Mouse (Mus musculus) limb, embryonic 14.5 days (tissue): ENCODE data around the gene Boc. TPM values are rescaled to one million over a fixed set of nuclear protein-coding genes. Genes with fewer than 3 reads are reported as not detected.

Experiments used
- ATAC-seq: fragments of 200-750 bp; cut with Nextera tagmentation; 2 replicates; pipeline ENCODE4 v1.8.0; 2017; ENCODE audit warnings: low read depth, moderate number of reproducible peaks, moderate TSS enrichment; ENCODE audit not compliant: low FRiP score
- DNase-seq: peaks from one replicate; pipeline ENCODE4 v3.0.0-alpha.2; 2015; ENCODE audit warnings: low spot score
- H3K27ac ChIP-seq: fragments of 300-500 bp; sonication (generic); replicated peaks from 2 replicates; pipeline ENCODE4 v1.5.1; 2014; ENCODE audit warnings: low read depth, mild to moderate bottlenecking, low read length, moderate library complexity, mixed read lengths
- H3K27me3 ChIP-seq: fragments of 300-500 bp; sonication (generic); 2 replicates; pipeline ENCODE4 v1.6.1; 2014; ENCODE audit warnings: low read length, mixed read lengths; ENCODE audit not compliant: control insufficient read depth, insufficient read depth
- H3K36me3 ChIP-seq: fragments of 300-500 bp; sonication (generic); 2 replicates; pipeline ENCODE4 v1.6.1; 2014; ENCODE audit warnings: mild to moderate bottlenecking, low read length, moderate library complexity, mixed read lengths; ENCODE audit not compliant: control insufficient read depth, insufficient read depth
- H3K4me1 ChIP-seq: fragments of 300-500 bp; sonication (generic); 2 replicates; pipeline ENCODE4 v1.6.1; 2014; ENCODE audit warnings: antibody characterized with exemption, low read length, mixed read lengths; ENCODE audit not compliant: control insufficient read depth, insufficient read depth
- H3K4me2 ChIP-seq: fragments of 300-500 bp; sonication (generic); replicated peaks from 2 replicates; pipeline ENCODE4 v1.6.1; 2014; ENCODE audit warnings: low read depth, mild to moderate bottlenecking, low read length, moderate library complexity; ENCODE audit not compliant: severe bottlenecking
- H3K4me3 ChIP-seq: fragments of 300-500 bp; sonication (generic); replicated peaks from 2 replicates; pipeline ENCODE4 v1.5.1; 2014; ENCODE audit warnings: low read length
- H3K9ac ChIP-seq: fragments of 300-500 bp; sonication (generic); 2 replicates; pipeline ENCODE4 v1.6.1; 2014; ENCODE audit warnings: mild to moderate bottlenecking, low read depth, low read length, moderate library complexity; ENCODE audit not compliant: severe bottlenecking
- H3K9me3 ChIP-seq: fragments of 300-500 bp; sonication (generic); 2 replicates; pipeline ENCODE4 v1.6.1; 2016; ENCODE audit warnings: low read length; ENCODE audit not compliant: control insufficient read depth
- POLR2A ChIP-seq: fragments of 200-500 bp; IDR thresholded peaks from 2 replicates; pipeline ENCODE4 v1.8.0; 2012; ENCODE audit warnings: inconsistent platforms, mild to moderate bottlenecking, moderate library complexity, borderline replicate concordance; ENCODE audit not compliant: insufficient read depth, insufficient read length; ENCODE audit errors: extremely low read depth
- WGBS: fragments of 180-500 bp; shearing (Covaris S2); extraction: QIAGEN DNeasy Blood & Tissue Kit; methylation state at CpG from one replicate; pipeline ENCODE4 v1.1.7; 2014; 5-methylcytosine and 5-hydroxymethylcytosine counted together
- polyA plus RNA-seq, 2 experiments: library from polyadenylated mRNA; depleted of rRNA in 1 of 2; stranded (reverse) in 1 of 2; unstranded in 1 of 2; fragments of >200 nt; fragmentation: Nextera tagmentation in 1 of 2; extraction: Ambion mirVana in 1 of 2; gene quantifications; 2 replicates each; pipeline versions ENCODE4 v1.2.1 to v1.2.3; 2012 to 2014

Boc gene
- polyA plus RNA-seq, 2 experiments, result 59.8 to 91.4 TPM

DNA sequence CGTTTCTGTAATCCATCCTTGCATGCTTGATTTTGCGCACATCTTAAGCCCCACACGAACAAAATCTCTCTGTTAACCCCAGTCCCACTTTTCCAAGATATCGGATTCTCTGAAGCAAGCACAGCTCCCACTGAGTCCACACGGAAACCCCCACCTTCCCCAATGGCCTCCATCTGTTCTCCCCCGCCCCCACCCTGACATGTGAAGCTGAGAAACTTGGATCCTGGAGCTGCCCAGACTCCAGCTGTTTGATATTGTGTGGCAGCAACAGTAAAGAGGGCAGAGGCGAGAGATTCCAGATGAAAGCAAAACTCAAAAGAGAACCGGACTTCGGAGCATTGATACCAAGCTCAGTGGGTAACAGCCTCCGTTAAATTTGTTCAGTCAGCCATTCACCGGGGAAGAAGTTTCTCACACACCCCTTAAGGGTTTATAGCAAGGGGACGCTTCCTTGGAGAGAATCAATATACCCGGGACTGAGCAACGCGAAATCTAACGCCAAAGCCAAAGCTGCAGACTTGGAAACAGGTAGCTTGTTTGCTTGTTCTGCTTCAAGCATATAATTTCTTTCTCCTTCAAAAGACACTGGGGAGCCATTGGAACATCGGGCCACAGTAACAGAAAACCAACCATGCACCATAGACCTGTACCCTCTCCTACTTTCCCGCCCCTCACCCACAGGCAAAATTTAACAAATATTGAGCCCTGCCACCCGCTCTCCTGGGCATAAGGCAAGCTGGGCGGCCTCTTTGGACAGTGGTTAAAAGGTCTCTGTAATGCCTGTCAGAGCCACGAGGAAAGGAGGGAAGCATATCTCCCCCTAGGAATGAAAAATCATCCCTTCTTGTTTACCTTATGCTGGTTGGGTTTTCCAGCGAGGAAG is 6.9 kb upstream of the Boc start:
- Histone ChIP-seq H3K4me3 (peak overlapping the region; percentile 20), H3K27me3 (no peaks in the 10 kb centered on the region), H3K4me1 (peaks cover 14% of the 10 kb centered on the region), H3K27ac (peak overlapping the region; percentile 64), H3K36me3 (no peaks in the 10 kb centered on the region), H3K4me2 (peak overlapping the region; percentile 45), H3K9me3 (no peaks in the 10 kb centered on the region), H3K9ac (peak overlapping the region; percentile 44)
- no peak for TF ChIP-seq POLR2A
- ATAC-seq, result peak; percentile 80
- WGBS, result 26% methylated on average over 22 of the region's 22 CpGs
- no peak for DNase-seq

DNA sequence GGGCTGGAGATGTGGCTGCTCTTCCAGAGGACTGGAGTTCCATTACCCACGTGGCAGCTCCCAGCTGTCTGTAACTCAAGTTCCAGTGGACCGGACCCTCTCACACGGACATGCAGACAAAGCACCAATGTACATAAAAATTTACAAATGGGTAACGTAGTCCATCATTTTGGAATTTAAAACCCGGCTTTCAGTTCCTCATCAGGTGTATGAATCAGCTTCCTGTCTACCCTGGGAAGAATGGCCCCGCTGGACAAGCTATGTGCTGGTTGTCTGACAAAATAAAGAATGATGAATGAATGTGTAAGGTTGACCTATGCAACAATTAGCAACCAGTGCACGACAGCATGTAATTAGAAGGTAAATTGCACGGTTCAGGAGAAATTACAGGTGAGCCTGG is 5.7 kb upstream of the Boc start:
- Histone ChIP-seq H3K9me3 (no peaks in the 10 kb centered on the region), H3K9ac (no peak overlapping the region), H3K36me3 (no peaks in the 10 kb centered on the region), H3K4me1 (peaks cover 18% of the 10 kb centered on the region), H3K4me3 (no peak overlapping the region), H3K4me2 (no peak overlapping the region), H3K27ac (no peak overlapping the region), H3K27me3 (no peaks in the 10 kb centered on the region)
- WGBS, result 55% methylated on average over 8 of the region's 8 CpGs
- TF ChIP-seq POLR2A, result no peak
- ATAC-seq, result no peak
- no peak for DNase-seq

DNA sequence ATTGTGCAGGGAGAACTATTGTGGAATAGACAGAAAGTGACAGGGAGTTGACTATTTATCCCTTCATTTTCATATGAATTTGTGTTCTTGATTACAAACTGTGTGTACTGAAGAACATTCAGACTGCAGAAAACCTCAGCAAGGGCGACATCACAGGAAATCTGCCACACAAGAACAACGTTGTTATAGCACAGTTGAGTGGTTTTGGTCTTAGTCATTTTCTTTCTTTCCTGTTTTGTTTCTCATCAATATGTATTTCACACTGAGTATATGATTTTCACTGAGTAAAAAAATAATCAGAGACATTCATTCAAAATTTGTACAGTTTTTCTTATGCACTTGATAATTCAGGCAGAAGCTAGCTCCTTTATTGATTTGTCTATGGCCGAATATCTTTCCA is 3.4 kb upstream of the Boc start:
- H3K27ac ChIP-seq, result no peak overlapping the region
- DNase-seq (no peak), ATAC-seq (no peak)
- H3K9me3 ChIP-seq, result no peaks in the 10 kb centered on the region
- no peaks in the 10 kb centered on the region for H3K27me3 ChIP-seq
- 73% methylated on average over 3 of the region's 3 CpGs for WGBS
- TF ChIP-seq POLR2A, result no peak
- H3K4me3 ChIP-seq, result no peak overlapping the region
- H3K36me3 ChIP-seq, result no peaks in the 10 kb centered on the region
- H3K9ac ChIP-seq, result no peak overlapping the region
- H3K4me2 ChIP-seq, result no peak overlapping the region
- H3K4me1 ChIP-seq, result peaks cover 23% of the 10 kb centered on the region

DNA sequence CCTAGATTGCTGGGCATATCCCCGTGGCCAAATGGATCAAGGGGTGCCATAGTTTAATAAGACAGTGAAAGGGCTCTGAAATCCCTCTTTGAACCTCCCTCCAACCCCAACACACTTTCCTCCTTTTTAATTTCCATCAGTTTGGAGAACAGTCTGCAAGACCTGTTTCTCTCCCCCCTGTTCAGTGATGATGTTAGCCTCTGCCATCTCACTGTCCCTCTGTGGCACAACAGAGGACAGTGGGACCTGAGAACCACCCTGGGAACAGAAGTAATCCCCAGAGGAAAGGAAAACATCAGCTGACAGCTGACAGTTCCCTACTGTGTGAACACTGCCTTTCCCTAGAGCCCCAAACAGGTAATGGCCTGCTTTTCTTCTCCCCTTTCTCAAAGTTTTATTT is 1.5 kb upstream of the Boc start:
- Histone ChIP-seq H3K27me3 (no peaks in the 10 kb centered on the region), H3K36me3 (no peaks in the 10 kb centered on the region), H3K4me1 (peaks cover 22% of the 10 kb centered on the region), H3K9ac (no peak overlapping the region), H3K9me3 (no peaks in the 10 kb centered on the region), H3K4me3 (no peak overlapping the region), H3K27ac (peak overlapping the region; percentile 20), H3K4me2 (no peak overlapping the region)
- no peak for TF ChIP-seq POLR2A
- ATAC-seq (no peak), DNase-seq (no peak)
- 31% methylated on average over 1 of the region's 1 CpGs for WGBS

DNA sequence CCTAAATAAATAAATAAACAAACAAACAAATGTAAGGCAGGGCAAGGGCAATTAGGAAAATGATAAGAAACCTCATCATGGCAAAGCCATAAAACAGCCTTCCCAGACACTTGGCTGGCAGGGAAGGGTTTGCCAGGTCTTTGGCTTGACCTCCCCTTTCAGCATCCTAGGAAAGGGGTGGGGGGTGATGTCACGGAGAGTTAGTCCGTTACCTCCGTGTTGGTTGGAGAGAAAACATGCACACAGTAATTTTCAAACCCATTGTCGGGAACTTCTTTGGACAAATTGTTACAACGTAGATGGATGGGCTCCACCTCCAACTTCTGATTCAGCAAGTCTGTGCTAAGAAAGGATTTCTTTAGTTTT is 616 bp upstream of the Boc start:
- H3K9ac ChIP-seq, result peak overlapping the region; percentile 100
- peaks cover 25% of the 10 kb centered on the region for H3K4me1 ChIP-seq
- no peak for DNase-seq
- peak overlapping the region; percentile 96 for H3K4me3 ChIP-seq
- no peaks in the 10 kb centered on the region for H3K9me3 ChIP-seq
- TF ChIP-seq POLR2A, result no peak
- H3K27me3 ChIP-seq, result no peaks in the 10 kb centered on the region
- H3K4me2 ChIP-seq, result peak overlapping the region; percentile 68
- WGBS, result 20% methylated on average over 5 of the region's 5 CpGs
- no peak for ATAC-seq
- H3K27ac ChIP-seq, result peak overlapping the region; percentile 67
- peaks cover 5% of the 10 kb centered on the region; the same call in 1 of the 2 replicates for H3K36me3 ChIP-seq
